Mouse (Mus musculus) stomach, postnatal 0 days (tissue): ENCODE data around the gene Lta.

Experiments
- CTCF ChIP-seq: IDR thresholded peaks from 2 replicates; pipeline ENCODE4 v1.5.1; 2016; ENCODE audit warnings: antibody characterized with exemption, low read depth, mild to moderate bottlenecking, moderate library complexity
- EP300 ChIP-seq: optimal IDR thresholded peaks from 2 replicates; pipeline ENCODE3; 2016; ENCODE audit warnings: antibody characterized with exemption

DNA sequence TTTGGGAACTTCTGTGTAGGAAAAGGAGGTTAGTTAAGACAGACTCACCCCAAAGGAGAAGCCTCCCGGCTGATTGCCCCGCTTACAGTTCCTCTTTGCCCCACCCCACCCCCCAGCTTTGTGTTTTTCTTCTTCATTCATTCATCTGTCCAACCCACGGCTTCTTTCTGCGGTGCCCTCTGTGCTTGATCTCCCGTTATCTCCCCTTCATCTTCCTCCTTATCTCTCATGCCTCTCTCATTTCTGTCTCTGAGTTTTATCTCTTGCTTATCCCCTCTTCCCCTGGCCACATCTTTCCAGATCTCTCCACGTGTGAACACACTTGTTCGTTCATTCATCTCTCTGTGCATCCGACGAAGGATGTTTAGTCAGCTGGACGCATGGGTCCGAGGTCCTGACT lies 4.0 kb downstream of the Lta start:
- TF ChIP-seq CTCF (no peak), EP300 (no peak)
